Mouse (Mus musculus): Measurements from ENCODE around the gene Arvcf.

GRCm38 (mm10) chr16:18379338-18380001 lies 31.5 kb downstream of the Arvcf start:
- no peak for TF ChIP-seq CTCF (IDR thresholded peaks at IDR 0.05; ENCODE audit: low read depth)
- TF ChIP-seq EP300 (IDR thresholded peaks at IDR 0.05; ENCODE audit: low read depth) = no peak
